Mouse (Mus musculus) kidney, adult 9 months (tissue): ENCODE results near the gene Lrrc4c.
A peak's percentile ranks its signal among the peaks of the same experiment; 100 is the strongest.

ENCODE experiments used
- DNase-seq: peaks from one replicate; pipeline ENCODE4 v3.0.0; 2022

Gene Lrrc4c

DNA sequence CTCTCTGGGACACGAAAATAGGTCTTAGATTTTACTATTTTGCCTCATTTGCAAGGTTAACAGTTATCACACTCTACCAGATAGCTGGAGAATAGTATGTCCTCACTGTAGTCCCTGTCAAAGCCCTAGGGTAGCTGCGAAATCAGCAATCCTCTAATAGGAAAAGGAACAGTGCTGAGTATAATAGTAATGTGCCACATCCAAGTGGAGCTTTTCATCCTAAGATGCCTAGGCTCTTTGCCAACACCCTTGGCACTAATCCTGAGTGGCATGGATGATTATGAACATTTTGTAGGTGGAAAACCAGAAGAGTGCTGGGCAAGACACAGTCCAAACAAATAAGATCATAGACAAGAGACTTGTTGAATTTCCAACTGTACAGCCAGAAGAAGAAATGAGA is 981.7 kb downstream of the Lrrc4c start:
- no peak for DNase-seq

DNA sequence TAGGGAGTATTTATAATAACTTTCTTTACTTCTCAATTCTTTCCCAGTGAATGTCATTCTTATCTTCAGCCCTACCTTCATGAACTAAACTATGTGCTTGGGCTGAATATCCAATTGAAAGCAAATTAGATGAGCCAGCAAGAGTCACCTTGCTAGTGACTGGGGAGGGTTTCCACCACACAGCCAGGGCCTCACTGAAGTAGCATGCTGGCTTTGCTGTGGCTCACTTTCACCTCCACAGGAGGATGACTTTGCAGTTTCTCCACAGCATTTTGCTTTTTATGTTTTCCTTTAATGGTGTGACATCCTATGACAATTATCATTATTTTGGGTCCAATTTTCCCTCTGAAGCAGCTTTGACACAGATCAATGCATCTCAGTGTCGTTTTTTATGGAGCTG is 1000.0 kb downstream of the Lrrc4c start:
- DNase-seq: no peak

DNA sequence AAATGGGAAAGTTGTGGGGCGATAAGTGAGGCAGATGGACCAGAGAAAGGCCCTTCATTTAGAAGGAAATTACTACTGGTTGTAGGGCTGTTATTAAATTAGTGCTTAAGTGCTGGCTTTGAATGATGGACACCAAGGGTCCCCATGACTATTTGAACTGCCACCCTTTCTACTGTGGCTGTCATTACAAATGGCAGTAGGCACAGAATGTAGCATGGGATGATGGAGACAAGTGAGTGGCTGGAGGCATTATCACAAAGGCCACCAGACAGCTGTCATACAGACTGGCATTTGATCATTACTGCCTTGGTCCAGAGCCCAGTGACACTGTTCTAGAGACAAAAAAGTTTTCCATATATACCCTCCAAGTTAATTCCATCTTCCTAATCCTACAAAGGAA is 1000.6 kb downstream of the Lrrc4c start:
- DNase-seq: no peak

DNA sequence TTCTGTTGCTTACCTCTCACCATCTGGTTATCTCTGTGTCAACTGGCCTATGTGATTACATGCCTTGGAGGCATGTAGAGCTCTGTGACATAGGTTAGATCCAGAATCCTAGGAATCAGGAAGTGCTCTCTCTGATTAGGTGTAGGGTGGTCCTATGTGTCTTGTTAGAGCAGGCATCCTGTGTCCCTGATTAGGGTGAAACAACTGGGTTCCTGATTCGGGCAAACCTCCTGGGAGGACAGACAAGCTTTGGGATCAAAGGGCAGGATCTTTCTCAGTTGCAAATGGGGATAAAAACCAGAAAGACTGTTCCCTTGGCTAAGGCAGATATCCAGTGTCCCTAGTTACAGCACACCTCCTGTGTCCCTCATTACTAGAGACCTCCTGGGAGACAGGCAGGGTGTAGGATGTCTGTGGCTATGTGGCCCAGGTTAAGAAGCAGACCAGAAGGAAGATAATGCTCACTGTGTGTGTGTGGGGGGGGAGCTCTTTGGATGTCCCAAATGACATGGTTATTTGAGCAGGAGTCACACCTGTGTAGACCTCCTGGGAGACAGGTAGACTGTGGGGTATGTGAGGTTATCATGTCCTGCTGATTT is 1014.2 kb downstream of the Lrrc4c start:
- DNase-seq: no peak

DNA sequence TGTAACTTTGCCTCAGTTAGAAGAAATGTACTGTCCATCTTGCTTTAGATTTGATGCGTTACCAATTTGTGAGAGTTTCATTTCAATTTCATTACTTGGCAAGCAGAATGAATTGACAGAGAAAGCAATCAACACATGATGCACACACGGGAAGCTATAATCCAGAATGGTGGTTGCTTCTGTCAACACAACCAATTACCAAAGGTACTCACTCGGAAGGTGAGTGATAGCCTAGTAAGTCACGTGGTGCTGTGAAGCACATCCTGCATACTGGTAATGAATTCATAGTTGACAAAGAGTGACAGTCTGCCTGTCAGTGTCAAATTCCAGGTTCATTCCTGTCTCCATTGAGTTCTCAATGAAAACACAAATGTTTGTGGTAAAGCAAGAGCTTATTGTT is 1021.7 kb downstream of the Lrrc4c start:
- DNase-seq: no peak

DNA sequence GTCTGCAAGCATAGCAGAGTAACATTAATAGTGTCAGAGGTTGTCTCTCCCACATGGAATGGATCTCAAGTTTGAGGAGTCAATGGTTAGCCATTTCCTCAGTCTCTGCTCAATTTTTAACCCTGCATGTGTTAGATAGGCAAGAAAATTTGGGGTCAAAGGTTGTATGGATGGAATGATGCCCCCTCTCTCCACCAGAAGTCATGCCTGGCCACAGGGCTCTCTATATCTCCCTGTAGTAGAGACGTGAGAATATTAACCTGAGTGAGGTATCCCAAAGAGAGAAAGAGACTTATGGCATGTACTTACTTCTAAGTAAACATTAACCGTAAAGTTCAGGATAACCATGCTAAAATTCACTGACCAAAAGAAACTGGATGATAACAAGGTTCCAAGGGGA is 1043.3 kb downstream of the Lrrc4c start:
- DNase-seq: peak; percentile 27

DNA sequence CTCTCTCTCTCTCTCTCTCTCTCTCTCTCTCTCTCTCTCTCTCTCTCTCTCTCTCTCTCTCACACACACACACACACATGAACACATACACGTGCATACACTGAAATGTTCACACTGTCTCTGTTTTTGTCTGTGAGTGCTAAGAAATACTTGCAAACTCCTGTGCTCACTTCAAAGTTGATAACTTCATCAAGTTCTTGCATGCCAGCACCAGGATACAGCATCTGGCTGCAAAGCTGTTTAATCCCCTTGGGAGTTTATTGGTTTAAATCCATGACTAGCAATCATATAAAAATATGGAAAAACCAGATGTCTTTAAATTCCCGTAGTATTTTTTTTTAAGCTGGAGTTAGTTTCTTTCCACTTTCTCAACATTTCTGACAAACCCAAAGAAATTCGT is 1052.0 kb downstream of the Lrrc4c start:
- DNase-seq: no peak

DNA sequence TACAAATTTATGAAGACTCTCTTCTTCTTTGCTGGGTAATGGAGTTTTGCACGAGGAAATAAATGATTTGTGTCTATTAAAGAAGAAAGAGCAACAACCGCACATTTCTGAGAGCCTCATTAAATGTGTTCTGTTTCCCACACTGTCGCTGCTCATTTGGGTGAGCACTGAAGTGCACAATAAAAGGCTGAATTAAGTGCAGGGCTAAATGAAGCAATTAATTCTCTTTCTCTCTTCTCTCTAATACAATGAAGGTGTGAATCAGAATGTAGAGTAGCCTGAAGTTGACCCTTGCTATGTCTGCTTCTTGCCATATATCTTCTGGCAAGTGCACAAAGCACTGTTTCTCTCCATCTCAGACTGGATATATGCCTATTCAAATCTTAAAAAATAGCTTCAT is 1073.5 kb downstream of the Lrrc4c start:
- DNase-seq: no peak

DNA sequence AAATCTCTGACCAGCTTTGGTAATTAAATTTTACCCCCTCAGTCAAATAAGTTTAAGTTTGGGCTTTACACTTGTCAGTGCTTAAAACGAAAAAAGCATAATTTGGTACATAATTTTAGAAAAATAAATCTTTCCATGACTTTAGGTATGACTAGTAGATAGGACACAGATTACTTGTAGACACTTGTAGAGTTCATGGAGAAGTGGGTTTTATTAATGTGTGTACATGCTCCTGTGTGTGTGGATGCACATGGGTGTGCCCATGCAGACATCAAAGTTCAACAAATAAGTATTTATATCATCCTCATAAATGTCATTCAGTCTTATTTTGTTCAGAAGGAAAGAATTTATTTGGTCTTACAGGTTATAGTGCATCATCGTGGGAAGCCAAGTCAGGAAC is 1073.9 kb downstream of the Lrrc4c start:
- no peak for DNase-seq

DNA sequence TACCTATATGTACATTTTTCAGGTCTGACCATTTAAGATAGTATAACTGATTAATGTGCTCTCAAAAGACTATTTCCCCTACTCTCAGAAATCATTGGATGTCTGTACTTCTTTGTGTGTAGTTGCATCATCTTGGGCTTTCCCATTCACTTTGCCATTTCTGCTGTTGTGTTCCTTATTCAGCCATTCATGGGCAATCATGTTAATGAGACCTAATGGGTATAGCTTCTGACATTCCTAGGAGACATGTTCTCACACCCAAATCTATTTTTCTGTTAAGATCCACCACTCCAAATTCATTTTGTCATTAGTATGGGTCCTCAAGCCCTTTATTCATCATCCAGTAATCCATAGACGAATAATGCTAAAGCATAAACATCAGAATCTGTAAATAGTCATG is 1095.1 kb downstream of the Lrrc4c start:
- no peak for DNase-seq

DNA sequence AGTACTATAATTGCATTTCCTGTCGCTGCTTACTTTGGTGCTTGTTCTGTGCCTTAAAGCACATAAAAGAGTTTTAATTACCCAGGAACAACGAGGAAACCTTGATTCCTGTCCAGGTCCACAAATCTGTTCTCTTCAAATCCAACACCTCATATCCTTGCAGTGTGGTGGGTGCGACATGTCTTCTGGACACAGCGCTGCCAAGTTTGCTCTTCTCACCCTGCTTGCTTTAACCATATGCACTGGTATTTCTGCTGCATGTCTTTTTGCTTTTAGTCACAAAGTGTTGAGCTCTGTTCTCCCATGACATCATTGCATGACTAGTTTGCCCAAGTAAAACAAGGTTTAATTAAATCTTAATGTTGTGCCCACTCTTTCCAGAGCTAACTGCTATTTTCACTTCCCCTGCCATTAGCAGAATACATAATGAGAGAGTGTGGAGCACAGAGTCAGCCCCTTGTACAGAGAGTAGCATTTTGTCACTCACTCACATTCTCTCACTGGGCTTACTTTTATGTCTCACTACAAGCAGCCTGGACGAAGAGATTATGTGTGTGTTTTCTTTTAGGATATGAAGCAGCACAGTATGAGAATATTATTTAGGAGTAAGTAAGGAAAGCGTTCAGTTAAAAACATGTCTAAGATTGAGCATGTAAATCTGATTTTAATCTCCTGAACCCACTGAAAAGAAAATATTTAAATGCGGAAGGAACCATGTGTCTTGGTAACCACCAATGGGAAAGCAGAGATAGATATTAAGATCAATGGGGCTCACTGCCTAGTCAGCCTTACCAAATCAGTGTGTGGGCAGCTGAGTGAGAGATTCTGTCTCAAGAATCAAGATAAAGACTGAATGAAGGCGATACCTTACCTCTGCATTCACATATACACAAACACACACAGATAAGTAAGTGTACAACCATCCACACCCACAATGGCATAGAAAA is 1096.7 kb downstream of the Lrrc4c start:
- DNase-seq: no peak

DNA sequence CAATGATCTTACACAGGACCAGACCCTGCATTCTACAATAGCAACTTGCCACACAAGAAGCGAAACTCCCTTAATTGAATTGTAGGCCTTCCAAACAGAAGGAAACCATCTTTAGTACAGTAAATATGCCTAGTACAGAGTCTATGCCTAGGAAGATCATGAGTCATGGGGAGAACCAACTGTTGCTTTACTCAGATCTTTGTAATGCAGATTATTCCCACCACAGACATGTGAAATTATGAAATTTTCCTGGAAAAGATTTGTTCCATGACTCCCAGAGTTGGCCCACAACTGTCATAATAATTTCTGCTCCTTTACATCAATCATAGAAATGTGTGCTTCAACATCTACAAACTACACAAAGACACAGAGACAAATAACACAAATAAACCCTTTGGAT is 1116.2 kb downstream of the Lrrc4c start:
- DNase-seq: no peak

DNA sequence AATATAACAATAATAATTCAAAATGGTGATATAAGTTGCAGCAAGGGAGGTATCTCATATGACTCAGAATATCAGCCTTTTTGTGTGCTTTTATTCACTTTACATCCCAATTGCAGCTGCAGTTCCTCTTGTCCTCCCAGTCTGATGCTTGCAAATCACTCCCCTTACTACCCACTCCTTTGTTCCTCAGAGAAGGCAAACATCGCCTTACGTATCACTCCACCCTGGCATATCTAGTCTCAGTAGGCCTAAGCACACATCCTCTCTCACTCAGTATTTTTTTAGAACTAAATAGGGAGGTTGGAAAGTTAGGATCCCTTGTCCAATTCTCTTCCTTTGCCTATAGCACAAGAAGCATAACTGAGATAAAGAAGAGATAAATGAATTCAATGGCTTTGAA is 1117.6 kb downstream of the Lrrc4c start:
- DNase-seq: no peak

DNA sequence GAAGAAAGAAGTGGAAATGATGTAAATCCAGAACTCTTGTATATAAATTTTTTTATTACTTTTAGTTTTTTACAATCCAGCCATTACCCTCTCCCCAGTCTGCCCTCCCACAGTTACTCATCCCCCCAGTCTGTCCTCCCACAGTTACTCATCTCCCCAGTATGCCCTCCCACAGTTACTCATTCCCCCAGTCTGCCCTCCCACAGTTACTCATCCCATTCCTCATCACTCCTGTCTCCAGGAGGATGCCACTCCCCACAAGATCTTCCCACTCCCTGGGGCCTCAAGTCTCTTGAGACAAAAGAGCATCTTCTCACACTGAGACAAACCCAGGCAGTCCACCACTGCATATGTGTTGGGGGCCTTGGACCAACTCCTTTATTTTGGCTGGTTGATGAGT is 1119.8 kb downstream of the Lrrc4c start:
- no peak for DNase-seq

DNA sequence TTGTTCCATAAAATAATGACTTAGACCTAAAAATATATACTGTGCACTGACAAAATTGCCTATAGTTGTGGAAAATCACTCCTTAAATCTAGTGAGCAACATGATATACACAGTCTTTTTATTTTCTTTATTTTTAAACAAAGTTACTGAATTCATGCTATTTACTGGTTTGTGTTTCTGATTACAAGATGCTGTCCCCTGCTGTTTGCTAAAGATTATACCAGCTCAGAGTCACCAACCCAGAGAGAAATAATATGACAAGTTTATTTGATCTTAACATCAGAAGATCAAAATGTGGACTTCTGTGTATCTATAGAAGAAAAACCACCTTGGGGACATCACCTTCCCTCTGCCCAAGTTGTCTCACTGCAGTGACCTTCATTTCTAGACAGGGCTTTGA is 1145.6 kb downstream of the Lrrc4c start:
- DNase-seq: no peak

DNA sequence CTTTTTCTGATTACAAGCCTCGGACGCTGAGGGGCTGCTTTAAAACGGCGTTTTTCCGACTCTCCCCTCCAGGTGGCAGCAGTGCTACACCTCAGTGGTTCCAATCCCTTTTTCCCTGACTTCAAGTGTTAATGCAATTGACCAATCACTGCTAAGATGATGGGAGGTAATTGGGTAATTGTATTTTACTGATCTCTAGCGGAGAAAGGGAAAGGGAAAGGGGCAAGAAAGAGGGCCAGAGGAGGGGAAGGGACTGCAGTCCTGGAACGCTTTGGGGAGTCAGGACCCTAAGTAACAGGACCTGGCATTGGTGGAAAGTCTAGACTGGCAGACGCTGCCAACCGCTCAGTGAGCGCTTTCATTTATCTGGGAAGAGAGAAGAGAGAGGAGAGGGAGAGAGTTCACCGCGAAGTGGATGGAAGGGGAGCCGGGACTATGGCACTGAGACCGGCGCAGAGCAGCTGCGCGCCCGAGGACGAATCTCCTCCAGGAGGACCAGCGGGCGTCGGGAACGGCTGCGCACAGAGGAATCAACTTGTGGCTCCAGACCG is 1148.3 kb downstream of the Lrrc4c start:
- DNase-seq: peak; percentile 78

DNA sequence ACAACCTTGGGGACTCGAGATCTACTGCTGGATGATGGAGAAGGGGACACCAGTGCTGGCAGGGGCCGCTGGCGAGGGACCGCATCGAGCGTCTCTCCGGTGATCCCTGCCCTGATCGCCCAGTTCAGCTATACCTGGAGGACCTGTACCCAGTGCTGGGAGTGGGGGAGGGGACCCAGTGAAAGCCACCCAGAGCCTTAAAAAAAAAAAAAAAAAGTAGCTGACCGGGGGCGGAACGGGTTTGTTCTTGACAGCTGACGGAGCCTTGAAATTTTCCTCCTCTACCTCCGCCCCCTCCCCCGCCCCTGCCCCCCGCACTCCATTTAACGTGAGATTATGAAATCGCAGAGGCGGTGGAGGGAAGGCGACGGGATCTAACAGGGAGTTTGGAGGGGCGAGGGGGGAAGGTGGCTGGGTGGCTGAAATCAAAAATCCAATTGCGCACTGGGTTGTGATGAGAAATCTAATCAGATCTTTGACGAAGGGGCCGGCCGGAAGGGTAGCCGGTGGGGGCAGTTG is 1149.1 kb downstream of the Lrrc4c start:
- no peak for DNase-seq

DNA sequence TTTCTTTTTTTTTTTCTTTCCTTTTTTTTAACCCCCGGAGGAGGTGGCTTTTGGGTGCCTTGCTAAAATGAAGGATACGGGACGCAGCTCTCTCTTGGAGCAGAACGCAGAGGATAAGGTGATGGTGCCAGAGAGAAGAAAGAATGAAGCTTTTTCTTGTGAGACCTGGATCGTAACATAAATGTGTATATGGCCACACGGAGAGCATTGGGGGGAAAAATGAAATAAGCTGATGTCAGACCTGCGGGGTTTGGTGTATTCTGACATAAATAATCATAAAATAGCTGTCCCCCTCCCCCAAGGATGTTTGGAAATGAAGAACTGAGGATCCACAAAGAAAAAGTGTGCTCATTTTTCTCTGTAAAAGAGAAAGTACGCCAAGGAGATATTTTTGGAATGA is 1149.7 kb downstream of the Lrrc4c start:
- DNase-seq: no peak

DNA sequence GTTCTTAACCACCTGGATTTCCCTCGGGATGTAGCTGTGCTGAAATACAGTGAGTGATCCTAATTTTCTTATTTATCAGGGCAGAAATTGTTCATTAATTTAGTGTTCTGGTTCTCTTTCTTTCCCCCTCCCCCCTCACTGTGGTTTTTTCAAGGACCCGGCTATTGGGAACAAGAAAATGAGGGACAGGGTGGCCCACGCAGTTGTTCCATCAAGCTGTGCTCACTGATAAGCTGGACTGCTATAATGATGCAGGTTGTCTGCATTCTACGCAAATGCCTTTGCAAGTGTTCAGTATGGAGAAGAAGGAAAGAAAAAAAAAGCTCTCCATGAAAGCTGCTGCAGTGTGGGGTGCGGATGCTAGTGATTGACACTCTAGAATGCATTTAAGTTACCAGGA is 1150.4 kb downstream of the Lrrc4c start:
- no peak for DNase-seq

DNA sequence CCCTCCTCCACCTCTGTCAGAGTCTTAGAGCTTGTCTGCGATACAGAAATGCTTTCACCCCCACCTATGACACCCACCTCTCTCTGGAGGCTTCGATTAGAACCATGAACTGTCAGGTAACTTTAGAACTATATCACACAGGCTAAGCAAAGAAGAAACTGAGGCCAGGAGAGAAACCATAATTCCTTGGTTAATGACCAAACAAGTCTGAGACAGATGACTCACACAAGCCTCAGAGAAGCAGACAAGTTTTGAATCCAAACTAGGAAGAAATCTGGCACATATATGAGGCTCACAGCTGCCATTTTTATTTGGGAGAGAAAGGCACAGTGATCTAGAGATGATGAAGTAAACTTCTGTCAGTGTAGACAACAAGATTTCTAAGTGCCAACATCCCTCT is 1151.4 kb downstream of the Lrrc4c start:
- DNase-seq: no peak

DNA sequence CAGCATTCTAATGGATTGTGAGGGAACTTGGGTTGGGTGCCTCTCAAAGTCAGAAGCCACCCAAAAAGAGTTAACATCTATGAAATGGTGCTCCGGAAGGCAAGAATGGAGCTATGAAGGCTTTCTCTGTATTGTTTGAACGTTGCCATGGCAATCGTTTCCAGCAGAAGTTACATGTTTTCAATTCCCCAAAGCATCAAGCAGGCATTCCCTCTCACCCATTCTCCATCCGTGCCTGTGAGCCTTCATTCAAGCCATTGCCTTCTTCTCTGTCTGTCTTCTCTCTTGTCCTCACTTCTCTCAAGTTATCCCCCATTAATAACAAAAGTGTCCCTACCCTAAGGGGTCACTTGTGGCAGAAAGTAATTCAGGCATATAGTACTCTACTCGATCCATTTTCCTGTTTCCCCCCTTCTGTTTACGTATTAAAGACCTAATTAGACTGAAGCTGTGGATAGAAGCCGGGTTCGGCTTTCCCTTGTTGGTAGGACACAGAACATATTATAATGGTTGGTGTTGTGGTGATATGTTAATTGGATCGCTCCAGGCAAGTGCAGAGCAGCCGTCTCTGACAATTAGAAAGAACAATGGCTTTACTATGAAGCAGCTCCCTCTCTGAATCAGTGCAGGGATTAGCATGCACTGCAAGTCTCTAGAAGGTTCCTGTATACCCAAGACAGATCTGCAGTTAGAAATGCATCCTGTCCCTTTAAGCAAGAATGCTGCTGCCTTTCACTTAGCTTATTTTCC is 1160.4 kb downstream of the Lrrc4c start:
- no peak for DNase-seq

DNA sequence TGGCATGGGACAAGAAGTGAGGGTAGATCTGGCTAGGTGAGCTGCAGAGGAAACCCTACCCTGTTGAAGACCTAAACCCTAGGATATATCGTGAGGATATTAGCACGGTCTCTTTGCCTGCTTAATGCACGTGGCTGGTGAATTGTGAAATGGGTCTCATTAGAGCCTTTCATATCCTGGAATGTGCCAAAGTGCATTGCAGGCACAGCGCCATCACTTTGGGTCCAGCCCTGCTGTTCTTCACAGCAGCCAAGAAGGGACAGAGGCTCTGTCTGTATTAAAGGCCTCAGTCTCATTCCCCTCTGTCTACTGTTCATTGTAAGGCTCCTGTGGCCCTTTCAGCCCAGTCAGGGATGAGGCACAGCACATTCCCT is 1160.9 kb downstream of the Lrrc4c start:
- DNase-seq: no peak

DNA sequence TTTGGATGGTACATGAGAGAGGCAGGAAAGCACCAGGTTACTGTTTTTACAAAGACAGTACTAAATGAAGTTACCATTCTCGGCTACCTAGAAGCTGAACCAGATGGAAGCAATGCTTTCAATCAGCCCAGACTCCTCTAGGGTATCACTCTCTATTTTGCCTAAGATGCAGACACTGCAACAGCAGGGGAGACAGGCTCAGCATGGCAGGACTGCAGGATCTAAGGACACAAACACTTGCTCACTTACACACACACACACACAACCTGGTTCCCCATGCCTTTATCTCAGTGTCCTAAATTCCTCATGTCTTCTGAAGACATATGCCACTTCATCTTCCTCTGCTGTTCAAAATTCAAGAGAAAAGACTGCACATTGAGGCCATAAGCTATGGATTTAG is 1167.0 kb downstream of the Lrrc4c start:
- DNase-seq: no peak
